Mouse (Mus musculus) naive thymus-derived CD4-positive, alpha-beta T cell, adult 2 months (primary cell): Measurements from ENCODE around the gene Fam180a.

Source experiments
- DNase-seq: peaks from one replicate; pipeline ENCODE4 v3.0.0-alpha.2; 2011; ENCODE audit warnings: low read depth

Fam180a gene

DNA sequence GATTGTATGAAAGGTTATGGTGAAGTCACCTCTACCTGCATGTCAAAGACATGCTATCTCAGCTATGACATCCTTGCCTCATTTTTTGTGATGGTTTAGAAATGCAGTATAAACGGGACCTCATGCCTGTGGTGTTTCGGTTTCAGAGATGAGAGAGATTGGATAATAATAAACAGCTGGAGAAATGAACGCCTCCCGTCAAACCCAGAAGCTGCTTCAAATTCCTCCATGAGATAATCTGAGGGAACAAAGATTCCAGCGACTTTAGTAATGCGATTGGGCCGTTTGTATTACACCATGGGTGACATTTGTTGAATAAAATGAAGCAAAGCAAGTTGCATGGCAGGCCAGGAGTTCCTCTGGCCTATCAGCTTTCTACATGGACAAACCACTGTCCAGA is 16.5 kb downstream of the Fam180a start:
- no peak for DNase-seq

DNA sequence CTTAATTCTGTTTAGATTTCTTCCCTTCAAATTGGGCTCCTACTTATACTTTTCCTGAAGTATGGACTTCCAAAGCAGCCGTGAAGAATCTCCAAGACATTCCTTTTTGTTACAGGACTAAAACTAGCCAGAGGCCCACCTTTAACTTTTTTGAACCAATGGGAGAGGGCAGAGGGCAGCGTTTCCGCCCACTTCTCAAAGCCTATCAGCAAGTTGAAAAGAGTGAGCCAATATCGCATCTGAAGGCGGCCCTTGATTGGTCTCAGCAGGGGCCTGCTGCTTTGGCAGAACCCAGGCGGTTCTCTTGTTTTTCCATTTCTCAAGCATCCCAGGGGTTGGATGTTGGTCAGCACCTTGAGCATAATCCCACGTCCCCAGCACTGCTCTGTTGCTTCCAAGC is 17.9 kb downstream of the Fam180a start, which contains the start of gene Slc13a4:
TSS of gene Slc13a4 (minus strand) at position 95 of the 400 bp plus-strand sequence.
- DNase-seq = no peak

DNA sequence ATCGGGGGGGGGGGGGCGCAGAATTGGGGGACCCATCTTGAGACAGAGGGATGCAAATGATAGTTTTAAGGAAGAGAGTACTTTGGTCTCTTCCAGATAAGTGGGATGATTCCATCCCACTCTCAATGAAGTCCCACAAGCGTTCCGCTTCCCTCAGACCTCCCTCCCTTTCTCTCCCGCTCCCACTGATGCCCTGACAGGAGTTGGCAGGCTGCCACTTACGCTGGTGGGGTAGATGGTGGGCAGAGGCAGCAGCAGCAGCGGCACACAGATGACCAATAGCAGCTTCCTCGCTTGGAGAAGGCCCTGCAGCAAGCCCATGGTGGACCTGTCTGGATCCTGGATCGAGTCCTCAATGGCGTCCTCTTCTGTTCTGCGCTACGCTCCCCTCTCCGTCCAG is 18.8 kb downstream of the Fam180a start:
- no peak for DNase-seq

DNA sequence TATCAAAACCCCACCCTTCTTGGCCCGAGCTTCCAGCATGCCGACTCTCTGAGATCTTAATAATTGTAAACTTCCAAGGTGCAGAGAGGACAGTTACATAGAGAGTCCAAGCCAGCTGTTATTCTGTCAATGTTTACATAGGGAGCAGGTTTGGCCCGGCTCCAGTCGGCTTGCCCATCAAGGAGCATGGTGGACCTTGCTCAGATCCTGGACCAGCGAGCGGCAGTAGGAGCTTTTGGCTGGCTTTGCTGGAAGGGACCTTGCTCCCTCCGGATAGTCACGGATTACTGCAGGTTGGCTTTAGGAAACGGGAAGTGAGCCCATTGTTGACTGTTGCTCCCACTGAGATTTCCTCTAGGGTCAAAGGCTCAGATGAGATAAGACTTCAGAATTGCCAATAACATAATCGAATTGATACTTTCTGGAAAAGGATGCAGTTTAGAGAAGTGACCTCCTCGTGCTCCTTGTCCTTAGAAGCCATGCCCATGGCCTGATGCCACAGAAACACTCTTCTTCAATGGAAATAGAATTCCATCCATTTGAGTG is 22.5 kb downstream of the Fam180a start:
- no peak for DNase-seq

DNA sequence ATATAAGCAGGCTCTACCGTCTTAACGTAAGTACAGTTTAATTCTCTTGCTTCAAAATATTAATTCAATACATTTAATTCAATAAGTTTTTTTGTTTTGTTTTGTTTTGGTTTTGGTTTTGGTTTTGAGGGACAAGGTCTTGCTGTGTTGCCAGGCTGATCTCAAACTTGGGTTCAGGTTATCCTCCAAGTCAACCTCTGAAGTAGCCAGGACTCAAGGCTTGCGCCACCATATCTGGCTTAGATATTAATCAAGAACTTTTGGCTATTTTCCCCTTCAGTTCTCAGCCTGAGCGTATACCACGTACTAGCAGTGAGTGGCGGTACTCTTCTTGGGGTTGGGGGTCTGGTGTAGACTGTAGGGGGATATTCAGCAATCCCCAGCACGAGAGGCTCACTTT is 23.4 kb downstream of the Fam180a start:
- DNase-seq = no peak

DNA sequence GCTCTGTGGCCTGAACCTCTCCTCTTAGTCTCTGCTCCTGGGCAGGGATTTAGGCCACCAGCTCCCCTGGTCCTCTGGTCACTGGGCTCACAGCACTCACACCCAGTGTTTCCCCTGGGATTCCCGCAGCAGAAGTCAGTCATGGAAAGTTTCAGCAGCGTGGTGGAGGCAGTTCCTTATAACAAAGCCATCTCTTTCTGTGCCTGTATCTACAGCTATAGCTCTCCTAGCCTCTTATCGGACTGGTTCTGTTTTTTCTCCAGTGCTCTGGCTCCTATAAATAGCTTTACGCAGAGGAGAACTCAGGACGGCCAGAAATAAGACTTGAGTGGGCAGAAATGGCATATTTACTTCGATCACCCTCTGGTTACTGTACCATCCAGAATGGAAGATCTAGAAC is 27.6 kb downstream of the Fam180a start:
- no peak for DNase-seq

DNA sequence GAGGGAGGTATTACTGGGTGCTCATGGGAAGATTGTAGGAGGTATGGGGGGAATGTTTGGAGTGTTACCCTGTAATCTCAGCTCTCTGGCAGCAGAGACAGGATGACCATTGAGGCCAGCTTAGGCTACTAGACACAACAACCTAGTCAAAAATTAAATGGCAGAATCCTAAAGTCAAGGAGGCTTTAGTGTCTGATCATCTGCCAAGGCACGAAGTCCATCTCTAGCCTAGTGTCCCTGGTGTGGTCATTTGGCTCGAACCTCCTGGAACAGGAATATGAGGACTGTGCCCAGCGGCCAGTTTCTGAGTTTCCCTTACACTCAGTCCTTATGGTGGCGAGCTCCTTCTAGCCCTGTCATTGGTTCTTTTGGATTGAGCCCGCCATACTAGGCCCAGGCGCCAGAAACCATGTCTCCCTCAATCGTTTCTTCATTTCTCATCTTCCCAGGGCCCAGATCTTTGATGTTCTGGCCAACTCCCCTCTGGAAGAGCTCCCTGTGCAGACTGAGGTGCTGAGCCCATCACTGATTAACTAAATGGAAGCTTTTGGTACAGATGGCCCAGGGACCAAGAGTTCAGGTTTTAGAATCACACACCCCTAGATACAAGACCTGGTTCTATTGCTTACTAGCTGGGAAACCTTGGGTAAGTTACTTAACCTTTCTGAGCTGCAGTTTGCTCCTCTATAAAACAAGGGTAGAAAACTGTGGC is 28.3 kb downstream of the Fam180a start:
- no peak for DNase-seq

DNA sequence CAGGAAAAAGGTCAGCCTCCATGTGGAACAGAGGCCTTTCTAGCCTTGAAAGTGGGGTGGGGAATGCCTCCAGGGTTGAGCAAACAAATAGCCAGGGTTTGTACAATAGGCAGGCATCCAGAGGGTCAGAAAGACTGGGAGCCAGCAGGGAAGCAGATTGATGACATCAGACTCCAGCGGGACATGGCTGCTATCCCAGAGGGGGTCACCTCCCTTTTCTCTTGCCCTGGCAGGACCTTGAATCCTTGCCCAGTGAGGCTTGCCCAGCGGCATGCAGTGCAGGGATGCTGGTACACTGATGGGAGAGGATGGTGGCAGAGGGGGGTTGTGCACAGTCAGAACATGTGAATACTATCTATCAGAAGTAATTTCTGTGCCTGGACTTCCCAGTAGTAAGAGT is 28.9 kb downstream of the Fam180a start:
- no peak for DNase-seq

DNA sequence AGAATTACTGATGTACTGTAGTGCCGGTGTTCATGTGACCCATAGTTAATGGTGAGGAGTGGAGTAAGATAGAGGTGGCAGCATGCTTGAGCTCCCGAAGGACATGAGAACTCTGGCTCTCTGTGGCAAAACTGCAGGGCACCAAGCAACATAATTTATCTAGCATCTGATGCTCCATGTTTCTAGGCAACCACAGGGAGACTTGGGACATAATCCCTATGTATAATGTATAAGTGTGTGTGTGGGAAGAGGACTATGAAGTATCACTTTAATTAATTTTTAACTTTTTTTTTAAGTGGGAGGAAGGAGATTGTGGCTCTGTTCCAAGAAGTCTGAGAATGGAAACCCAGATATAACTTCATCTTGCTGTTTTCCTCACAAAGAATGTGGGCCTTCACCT is 31.0 kb downstream of the Fam180a start:
- no peak for DNase-seq

DNA sequence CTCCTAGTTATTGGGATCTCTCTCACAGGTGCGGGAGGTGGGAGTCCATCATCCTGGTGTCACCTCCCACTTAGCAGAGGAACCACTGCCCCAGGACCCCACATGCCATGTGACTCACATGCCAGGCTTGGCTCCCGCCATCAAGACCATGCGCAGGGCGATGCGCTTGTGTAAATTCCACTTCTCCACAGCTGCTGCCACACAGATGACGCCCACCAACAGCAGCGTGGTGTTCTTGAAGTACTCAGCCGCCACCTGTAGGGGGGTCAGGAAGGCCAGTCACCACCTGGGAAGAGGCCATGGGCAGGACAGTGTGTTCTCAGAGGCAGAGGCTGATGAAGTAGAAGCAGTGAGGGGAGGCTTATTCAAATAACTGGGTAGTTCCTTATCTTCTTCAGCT is 36.3 kb downstream of the Fam180a start:
- no peak for DNase-seq

DNA sequence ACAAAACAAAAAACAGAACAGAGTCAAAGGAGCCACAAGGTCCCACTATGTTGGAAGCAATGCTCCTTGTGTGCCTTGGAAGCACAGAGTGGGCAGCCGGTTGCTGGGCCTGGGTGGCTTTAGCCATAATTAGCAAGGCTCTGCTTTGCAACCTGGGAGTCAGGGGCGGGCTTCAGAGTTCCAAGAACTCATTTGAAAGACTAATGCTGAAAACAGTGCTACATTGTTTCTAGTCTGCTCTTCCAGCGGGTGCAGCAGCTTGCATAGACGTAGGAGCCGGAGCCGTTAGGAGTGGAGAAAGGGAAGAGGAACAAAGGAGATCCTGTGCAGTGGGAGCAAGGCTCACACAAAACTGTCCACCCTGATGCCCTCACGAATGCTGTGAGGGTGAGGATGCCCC is 37.0 kb downstream of the Fam180a start:
- DNase-seq = no peak

DNA sequence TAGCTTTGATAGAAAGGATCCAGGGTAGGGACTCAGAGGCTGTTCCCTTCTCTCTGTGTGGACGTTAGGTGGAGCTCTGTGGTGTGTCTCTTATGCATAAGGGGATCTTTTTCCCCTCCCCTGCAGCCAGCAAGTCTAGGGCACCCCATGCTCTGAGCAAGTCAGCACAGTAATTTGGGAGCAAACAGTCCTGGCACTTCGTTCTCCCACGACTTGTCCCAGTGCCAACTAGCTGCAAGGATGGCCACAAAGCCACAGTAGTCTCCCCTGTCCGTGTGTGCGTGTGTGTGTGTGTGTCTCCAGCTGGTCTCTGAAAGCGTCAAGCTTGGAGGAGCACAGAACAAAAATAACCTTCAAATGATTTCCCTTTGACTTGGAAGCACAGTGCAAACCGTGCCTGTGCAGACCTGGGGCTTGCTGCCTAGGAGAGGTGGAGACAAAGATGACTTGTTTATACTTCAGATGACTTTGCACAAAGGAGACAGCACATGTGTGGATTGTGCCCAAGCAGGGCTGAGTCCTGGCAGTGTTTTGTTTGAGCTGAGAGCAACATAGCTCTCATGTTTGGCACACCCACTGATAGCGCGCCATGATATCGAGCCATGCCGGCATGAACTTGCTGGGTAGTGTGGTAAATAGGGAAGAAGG is 37.7 kb downstream of the Fam180a start:
- no peak for DNase-seq

DNA sequence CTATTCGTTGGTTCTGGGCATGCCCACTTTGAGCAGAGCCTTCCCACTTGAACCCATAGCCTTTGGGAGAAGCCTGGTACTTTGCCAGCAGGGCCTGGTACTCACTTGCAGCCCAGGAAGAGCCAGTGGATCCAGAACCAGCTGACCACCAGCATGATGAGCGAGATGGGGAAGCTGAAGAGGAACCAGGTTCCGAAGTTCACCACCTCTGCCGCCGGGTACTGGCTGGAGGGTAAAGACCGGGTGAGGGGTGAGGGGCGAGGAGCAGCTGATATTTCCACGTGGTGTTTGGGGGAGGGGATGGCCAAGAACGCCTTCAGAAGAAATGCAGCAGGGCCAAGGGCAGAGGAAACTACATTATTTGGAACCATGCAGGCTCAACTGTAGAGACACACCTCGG is 46.6 kb downstream of the Fam180a start:
- no peak for DNase-seq

DNA sequence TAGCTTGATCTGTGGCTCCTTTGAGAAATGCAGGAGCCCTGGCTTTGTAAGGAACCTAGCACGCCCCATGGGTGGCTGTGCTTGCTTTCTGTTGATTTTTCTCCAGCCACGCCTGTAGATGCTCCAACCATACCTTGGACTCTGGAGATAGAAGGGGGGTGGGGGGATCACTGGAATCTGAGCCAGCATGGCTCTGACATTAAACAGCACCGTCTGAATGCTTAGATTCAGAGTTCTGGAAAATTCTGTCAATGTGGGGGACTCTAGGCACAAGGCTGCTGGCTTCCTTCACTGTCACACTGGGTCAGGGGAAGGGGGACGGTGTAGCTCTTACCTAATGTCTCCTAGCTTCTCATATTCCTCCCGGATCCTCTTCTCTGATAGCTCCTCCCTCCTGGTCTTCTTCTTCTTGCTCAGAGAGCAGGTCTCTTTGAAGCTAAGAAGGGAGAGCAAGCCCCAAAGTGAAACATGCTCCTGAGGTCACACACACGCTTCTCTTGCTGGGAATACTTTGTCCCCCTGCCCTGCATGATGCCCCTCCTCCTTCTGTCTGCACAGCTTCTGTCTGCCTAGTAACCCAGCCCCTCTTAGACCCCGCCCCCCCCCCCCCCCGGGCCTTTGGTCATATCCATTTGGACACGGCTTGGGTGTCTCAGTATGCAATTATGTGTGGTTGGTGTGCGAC is 47.9 kb downstream of the Fam180a start:
- no peak for DNase-seq

DNA sequence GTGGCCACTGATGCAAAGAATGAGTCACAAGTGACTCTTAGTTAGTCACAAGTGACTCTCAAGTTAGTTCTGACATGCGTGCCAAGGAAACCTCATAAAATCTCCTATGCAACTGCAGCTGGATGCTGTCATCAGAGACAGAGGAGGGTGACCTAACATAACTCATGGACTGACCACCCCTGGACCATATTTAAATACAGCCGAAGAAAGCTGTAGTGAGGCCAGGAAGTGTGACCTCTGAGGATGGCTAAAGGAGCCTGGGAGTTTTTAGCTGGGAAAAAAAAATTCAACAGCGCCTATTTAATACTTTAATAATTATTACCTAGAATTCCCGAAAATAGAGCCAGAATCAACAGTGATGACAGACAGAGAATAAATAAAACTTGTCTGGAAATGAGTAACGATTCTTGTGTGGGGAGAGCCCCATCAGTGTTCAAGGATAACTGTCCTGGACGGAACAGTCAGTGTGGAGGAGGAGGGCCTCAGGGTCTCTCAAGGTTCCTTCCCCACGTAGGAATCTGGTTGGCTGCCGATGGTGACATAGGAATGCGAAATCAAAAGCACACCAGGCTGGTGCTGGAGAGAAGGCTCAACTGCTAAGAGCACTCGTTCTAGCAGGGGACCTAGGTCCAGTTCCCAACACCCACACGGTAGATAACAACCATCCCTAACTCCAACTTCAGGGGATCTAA is 52.4 kb downstream of the Fam180a start:
- DNase-seq = no peak

DNA sequence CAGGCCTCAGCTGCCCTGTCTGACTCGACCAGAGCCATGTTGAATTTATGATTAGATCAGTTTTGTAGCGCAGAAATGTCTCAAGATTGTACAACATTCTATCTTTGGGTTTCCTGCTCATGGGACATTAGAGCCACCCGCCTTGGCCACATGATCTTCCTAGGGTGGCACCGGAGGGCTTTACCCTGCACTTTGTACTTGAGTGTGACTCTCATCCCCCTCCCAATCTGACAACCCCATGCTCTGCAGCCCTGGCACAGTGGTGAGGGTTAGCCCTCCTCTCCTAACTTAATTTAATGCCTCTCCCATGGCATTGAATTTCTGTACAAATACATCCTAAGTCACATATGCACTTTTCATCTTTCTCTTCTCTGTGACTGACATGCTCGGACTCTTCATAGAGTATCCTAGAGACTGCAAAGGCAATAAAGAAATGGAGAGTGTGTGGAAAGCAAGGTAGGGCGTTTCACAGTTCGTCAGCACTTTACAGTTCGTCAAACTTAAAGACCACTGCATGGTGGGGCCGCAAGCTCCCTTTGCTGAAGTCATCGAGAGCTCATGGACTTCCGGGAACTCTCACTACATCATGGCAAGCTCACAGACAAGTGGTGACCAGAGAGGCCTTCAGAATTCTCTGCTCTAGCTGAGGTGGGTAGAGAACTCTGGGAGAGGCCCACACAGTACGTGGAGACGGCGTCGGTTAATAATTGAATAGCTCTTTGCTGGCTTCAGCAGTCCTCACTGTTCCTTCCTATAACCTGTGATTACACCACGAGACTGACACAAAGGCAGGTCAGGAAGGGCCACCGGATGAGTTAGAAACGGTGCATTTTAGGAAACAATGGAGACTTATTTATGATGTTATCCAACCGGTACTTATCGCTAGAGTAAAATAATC is 53.8 kb downstream of the Fam180a start:
- no peak for DNase-seq

DNA sequence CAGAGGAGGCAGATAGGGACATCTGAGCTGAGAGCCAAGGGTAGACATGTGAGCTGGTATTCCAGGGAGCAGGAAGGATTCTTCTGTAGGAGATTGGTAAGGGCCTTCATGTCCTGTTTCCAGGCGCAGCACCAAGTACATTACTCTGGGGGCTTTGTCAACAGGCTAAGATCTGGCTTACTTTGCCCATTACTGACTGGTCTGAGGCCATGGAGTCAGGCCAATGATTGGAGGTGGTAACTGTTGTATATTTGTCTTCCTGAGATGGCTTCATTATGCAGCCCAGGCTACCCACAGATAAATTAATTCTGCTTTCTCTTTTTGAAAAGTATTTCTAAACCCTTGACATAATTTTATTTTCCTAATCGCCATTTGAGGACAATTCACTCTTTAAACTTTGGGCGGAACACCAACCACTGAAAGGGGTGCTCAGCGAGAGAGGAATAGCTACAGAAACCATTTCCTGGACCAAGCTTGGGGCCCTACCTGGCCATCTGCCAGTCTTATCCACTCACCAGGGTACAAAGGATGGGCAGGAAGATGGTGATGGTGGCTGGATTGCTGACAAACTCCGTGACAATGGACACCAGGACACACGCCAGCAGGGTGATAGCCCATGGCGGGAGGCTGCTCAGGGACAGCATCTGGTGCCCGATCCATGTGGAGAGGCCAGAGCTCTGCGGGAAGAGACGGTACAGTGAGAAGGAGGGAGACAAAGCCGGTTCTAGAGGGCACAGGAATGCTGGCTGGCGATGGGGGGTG is 54.7 kb downstream of the Fam180a start:
- DNase-seq = no peak

DNA sequence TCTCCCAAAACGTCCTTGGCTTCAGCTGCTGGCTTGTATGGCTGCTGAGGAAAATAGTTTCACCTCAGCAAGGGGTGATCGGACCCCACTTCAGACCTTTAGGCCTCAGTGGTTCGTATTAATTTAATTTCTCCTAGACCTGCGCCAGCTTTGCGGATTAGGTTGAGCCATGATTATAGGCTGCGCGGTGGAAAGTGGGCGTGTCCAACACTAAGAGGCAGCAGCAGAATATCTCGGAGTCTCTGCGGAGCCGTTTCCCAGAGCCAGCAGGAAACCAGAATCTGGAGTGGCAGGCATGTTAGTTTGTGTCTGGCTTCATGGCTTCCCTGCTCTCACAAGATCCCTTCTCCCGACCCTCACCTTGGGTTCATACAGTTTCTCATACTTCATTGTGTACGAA is 56.3 kb downstream of the Fam180a start:
- no peak for DNase-seq

DNA sequence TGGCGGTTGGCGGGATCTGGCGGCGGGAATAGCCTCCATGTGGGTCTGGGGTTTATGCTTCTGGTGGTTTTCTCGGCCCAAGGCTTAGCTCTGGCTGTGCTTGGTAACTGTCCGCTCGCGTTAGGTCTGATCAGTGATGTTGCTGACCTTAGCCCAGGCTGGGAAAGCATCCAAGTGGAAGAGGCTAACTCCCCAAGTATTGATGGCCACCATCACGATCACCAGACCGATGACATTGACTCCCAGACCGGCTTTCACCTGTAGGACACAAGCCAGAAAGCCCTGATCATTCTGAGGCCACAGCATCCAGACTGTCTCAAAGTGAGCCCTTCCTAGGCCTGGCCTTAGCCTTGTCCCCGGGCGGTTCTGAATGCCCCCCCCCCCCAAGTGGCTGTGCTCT is 57.2 kb downstream of the Fam180a start:
- DNase-seq = no peak

DNA sequence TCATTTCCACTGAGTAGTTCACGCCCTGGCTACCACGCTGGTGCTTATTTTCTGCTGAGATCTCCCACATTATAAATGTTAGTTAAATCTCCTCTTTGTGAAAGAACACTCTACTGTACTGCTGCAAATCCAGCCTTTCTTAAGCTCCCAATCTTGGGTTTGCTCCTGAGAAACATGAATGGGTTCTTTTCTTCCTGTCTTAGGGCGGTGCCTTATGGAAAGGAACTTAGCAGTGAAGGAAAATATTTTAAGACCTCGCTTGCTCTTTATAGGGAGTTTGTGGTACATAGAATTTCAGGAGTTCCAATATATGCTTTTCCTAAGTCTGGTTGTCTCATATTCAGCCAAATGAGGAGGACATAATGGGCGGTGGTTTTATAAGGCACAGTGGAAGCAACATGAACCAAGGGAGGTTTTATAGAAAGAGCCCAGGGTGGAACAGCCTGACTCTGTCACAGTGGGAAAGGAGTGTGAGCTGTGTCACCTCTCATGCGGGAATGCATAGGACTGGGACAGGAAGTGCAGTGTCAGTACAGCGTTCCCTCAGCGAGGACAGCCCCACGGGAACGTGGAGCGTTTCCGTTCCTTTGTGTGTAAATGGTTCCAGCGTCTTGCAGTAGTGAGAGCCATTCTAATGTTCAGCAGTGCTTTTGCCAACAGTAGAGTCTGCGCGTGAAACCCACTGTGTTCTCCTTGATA is 60.2 kb downstream of the Fam180a start:
- DNase-seq = no peak
